Mouse (Mus musculus): ENCODE data around the gene Sh3glb2.
A peak's percentile ranks its signal among the peaks of the same experiment; 100 is the strongest.

The Sh3glb2 gene

GRCm38 (mm10) chr2:30342061-30342460 lies 17.1 kb downstream of the Sh3glb2 start:
- no peak for ATAC-seq (ENCODE audit: low TSS enrichment)

DNA sequence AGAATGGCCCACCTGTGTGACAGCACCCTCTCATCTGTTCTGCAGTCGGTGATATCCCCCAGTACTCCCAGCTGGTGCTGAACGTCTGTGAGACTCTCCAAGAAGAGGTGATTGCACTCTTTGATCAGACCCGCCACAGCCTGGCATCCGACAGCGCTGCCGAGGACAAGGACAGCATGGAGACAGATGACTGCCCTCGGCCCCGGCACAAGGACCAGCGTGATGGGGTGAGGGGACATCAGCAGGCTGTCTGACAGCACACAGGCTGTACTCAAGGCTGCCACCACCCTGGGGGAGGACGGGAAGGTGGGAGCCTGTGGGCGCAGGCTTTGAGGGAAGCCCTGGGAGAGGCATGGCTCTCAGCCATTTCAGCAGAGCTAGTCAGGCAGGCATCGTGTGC lies 22.0 kb downstream of the Sh3glb2 start:
- peak; percentile 51 for ATAC-seq (ENCODE audit: low TSS enrichment)

DNA sequence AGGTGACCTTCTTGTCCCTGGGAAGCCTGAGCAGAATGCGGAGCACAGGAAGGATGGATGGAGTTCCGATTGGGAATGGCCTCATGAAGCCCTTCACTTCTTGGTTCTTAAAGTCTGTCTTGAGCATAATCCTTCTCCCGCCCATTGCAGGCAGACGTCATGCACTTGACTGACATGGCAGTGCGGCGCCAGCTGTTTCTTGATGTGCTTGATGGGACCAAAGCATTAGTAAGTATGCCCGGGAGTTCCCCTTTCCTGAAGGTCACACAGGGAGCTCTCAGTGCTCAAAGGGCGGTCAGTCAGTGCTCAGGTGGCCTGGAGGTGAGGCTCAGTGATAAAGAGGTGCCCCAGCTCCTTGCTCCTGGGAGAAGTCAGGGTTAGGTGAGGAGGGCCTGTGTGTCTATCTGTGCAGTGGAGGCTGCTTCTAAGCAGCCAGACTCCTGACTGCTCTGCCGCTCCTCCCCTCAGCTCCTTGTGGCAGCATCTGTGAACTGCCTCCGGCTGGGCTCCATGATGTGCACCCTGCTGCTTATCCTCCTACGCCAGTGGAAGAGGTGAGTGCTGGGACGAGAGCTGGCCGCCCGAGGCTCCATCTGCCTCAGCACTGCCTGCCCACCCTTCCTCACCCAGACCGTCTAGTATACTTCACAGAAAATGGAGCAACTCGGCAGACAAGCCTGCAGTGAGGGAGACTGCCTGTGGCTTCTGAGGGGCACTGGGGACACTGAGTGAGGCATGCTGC lies 22.8 kb downstream of the Sh3glb2 start:
- peak; percentile 82 for ATAC-seq (ENCODE audit: low TSS enrichment)

DNA sequence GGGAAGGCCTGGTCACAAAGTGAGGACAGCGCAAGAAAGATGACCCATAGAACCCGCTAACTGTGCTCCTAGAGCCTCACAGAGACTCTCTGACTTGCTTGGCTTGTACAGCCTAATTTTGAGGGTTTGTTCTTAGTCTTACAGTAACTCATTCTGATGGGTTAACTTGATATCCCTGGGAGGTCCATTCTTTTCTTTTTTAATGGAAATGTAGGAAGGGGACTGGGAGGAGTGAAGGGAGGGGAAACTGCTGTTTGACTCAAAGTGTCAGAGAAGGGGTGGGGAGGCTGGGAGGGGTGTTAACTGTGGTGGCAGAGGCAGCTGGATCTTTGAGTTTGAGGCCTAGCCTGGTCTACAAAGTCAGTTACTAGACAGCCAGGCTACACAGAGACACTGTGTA lies 23.8 kb downstream of the Sh3glb2 start:
- no peak for ATAC-seq (ENCODE audit: low TSS enrichment)

DNA sequence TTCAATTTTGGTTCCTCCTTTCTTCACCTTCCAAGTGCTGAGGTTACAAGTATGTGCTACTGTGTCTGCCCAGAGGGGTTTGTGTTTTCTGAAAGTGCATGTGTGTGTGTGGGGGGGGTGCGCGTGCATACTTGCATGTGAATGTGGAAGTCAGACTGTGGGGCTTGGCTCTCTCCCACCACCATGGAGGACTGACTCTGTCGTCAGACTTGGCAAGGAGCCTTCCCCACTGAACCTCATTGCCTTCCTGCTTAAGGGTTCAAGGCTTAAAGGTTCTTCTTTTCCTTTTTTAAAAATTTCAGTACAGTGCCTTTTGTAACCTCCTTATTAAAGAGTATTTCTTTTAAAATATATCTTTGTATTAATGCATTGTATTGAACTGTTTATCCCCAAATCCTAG lies 30.3 kb downstream of the Sh3glb2 start:
- ATAC-seq (ENCODE audit: low TSS enrichment): no peak

- no peak for ATAC-seq (ENCODE audit: low TSS enrichment)
These were observed 31.9 kb downstream of the Sh3glb2 start for GRCm38 (mm10) chr2:30327276-30327675.

DNA sequence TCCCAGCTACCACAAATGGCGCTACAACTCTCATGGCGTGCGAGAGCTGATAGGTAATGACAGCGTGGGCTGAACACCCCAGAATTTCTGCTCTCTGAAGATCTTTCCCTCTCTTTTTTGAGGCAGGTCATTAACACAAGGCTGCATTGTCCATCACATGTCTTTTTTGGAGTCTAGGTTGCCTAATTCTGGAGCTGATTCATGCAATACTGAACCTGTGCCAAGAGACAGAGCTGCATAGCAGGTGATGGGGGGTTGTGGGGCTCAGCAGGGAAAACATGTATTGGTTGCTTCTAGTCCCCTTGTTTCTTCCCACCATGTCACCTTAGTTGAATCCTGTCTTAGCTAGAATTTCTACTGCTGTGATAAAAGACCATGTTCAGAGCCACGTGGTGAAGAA lies 33.8 kb downstream of the Sh3glb2 start:
- no peak for ATAC-seq (ENCODE audit: low TSS enrichment)

GRCm38 (mm10) chr2:30323111-30323510 lies 36.0 kb downstream of the Sh3glb2 start:
- no peak for ATAC-seq (ENCODE audit: low TSS enrichment)

- no peak for ATAC-seq (ENCODE audit: low TSS enrichment)
These were observed 39.9 kb downstream of the Sh3glb2 start for GRCm38 (mm10) chr2:30319260-30319659.

DNA sequence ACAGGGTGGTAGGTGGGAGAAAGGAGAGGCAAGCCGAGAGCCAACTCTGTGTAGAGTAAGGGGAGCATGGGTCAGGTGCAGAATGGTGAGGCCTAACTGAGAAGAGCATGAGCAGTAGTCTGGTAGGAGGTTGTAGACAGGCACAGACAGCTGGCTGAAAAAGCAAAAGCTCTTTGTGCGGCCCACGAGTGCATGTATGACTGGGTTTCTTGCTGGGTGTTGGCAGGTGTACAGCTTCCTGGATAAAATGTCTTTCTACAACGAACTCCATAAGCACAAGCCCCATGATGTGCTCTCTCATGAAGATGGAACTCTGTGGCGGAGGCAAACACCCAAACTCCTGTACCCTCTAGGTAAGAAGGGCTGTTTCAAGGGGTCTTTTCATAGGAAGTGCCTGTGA lies 42.2 kb downstream of the Sh3glb2 start:
- ATAC-seq (ENCODE audit: low TSS enrichment): no peak

- no peak for ATAC-seq (ENCODE audit: low TSS enrichment)
These were observed 43.0 kb downstream of the Sh3glb2 start for GRCm38 (mm10) chr2:30316136-30316535.

GRCm38 (mm10) chr2:30311481-30311880 lies 47.7 kb downstream of the Sh3glb2 start:
- ATAC-seq (ENCODE audit: low TSS enrichment): peak; percentile 81; the same call in 1 of the 2 replicates

- ATAC-seq (ENCODE audit: low TSS enrichment): no peak
These were observed 49.8 kb downstream of the Sh3glb2 start for GRCm38 (mm10) chr2:30309351-30309750.

- ATAC-seq (ENCODE audit: low TSS enrichment): no peak
These were observed 53.0 kb downstream of the Sh3glb2 start for GRCm38 (mm10) chr2:30306087-30306486.

- no peak for ATAC-seq (ENCODE audit: low TSS enrichment)
These were observed 59.2 kb downstream of the Sh3glb2 start for GRCm38 (mm10) chr2:30299966-30300365.

DNA sequence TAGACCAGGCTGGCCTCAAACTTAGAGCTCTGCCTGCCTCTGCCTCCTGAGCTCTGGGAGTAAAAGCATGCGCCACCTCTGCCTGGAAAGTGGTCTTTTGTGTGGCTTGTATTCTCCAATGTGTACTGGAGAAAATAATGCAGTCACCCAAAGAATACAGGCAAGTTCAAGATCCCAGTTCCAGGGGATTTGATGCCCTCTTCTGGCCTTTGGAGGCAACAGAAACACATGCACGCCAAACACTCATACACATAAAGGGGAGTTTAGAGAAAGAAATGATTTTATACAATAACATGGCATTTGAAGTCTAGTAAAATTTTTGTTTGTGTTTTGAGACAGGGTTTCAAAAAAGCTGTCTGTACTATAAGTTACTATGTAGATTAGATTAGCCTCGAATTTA lies 59.6 kb downstream of the Sh3glb2 start:
- no peak for ATAC-seq (ENCODE audit: low TSS enrichment)
